Mouse (Mus musculus) olfactory bulb, adult 2 months (tissue): ENCODE measurements at regions not wholly inside any gene's neighbourhood (a gene's known extent, or its start where the extent isn't known, plus 50 kb on each side); places are given as distances from the start of the nearest gene placed in this dataset.

Experiments
- H3K27ac ChIP-seq: fragments of 200-500 bp; 2 replicates; pipeline ENCODE4 v1.5.1; 2012; ENCODE audit warnings: low read depth, low read length; ENCODE audit not compliant: insufficient read depth
- H3K4me1 ChIP-seq: fragments of 200-500 bp; 2 replicates; pipeline ENCODE4 v1.6.1; 2012; ENCODE audit warnings: low read length; ENCODE audit not compliant: control insufficient read depth, insufficient read depth
- H3K4me3 ChIP-seq: fragments of 200-500 bp; 2 replicates; pipeline ENCODE4 v1.5.1; 2012; ENCODE audit warnings: mild to moderate bottlenecking, low read depth, low read length, moderate library complexity; ENCODE audit not compliant: insufficient read depth
- CTCF ChIP-seq: fragments of 200-500 bp; IDR thresholded peaks from 2 replicates; pipeline ENCODE4 v1.5.1; 2012; ENCODE audit warnings: low read depth, mild to moderate bottlenecking, low read length, moderate library complexity; ENCODE audit not compliant: insufficient read depth
- POLR2A ChIP-seq: fragments of 200-500 bp; IDR thresholded peaks from 2 replicates; pipeline ENCODE4 v1.6.1; 2012; ENCODE audit warnings: mild to moderate bottlenecking, low read depth, low read length, moderate library complexity; ENCODE audit not compliant: insufficient read depth
- WGBS: fragments of 180-500 bp; shearing (Covaris S2); methylation state at CpG from one replicate; pipeline ENCODE4 v1.1.7; 2018; 5-methylcytosine and 5-hydroxymethylcytosine counted together

GRCm38 (mm10) chr8:89152867-89153595 lies 109.1 kb upstream of the Sall1 start:
- WGBS = 54% methylated on average over 17 of the region's 17 CpGs
- H3K27ac ChIP-seq = no peak overlapping the region
- TF ChIP-seq POLR2A = no peak
- TF ChIP-seq CTCF = no peak
- H3K4me3 ChIP-seq = no peak overlapping the region
- H3K4me1 ChIP-seq = peaks cover 3% of the 10 kb centered on the region; the same call in 1 of the 2 replicates

DNA sequence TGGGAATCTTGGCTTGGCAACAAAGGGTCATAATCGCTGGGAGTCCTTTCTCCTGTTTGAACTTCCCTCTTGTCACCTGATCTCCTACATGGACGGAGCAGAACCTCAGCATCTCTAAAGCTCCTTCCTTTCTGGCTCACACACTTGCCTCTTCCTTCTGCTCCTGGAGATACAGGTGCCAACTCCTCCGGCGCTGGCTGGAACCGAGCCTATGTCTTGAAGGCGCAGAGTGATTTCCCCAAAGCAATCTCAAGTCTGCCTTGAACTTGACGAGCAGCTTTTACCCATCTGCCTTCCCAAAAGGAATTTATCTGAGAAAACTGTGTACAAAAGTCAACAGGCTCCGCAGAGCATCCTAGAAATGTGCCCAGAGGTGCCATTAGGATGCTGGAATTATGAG lies 108.4 kb upstream of the Sall1 start:
- H3K27ac ChIP-seq = no peak overlapping the region
- no peak overlapping the region for H3K4me3 ChIP-seq
- H3K4me1 ChIP-seq = peaks cover 3% of the 10 kb centered on the region; the same call in 1 of the 2 replicates
- WGBS = 85% methylated on average over 8 of the region's 8 CpGs
- TF ChIP-seq CTCF (no peak), POLR2A (no peak)

GRCm38 (mm10) chr8:89150952-89151351 lies 107.0 kb upstream of the Sall1 start:
- TF ChIP-seq CTCF (no peak), POLR2A (no peak)
- peaks cover 3% of the 10 kb centered on the region; the same call in 1 of the 2 replicates for H3K4me1 ChIP-seq
- no peak overlapping the region for H3K4me3 ChIP-seq
- WGBS = 89% methylated on average over 2 of the region's 2 CpGs
- H3K27ac ChIP-seq = no peak overlapping the region

DNA sequence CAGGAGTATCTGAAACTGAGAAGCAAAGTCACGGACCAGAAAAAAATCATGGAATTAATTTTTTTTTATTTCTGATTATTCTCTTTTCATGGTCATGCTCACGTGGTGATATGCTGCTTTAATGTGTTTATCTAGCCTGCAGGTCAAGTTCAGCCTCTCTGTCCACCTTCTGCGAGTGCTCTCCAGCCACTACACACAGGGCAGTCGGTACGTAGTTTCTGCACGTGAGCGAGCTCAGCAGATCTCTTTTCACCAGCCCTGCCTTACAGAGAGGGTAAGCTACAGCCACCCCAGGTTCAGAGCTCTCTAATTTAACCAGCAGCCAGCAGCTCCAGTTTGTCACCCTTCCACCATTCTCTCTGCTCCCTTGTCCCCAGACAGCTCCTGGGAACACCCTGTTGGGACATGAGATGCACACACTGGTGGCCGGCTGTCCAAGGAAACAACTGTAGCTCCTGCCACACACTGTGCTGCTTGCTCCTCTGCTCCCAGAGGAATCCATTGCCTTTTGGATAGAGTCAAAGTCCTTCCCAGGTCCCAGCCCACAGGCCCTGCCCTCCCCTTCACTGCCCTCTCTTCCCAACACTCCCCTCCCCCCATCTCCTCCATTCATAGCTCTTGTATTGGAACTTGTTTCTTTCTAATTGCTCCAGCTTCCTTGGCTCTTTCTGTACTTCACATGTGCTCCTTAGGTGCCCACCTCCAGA lies 97.7 kb upstream of the Sall1 start:
- H3K4me1 ChIP-seq = peaks cover 4% of the 10 kb centered on the region
- 93% methylated on average over 8 of the region's 8 CpGs for WGBS
- no peak overlapping the region for H3K4me3 ChIP-seq
- no peak overlapping the region for H3K27ac ChIP-seq
- TF ChIP-seq CTCF = no peak
- no peak for TF ChIP-seq POLR2A

DNA sequence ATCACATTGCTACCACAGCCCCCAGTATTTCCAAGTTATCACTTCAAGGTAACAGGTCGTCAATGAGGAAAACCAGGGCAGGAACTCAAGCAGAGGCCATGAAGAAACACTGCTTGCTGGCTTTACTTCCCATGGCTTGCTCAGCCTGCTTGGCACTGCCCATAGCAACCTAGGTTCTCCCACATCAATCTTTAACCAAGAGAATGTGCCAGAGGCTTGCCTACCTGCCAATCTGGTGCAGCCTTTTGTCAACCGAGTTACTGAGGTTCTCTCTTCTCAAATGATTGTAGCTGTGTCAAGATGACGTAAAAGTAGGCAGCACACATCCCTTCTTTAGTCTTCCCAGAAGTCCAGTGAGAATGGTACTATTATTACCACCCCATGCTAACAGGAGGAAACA lies 95.9 kb upstream of the Sall1 start:
- H3K4me1 ChIP-seq = peaks cover 6% of the 10 kb centered on the region
- WGBS = 77% methylated on average over 3 of the region's 3 CpGs
- no peak overlapping the region for H3K4me3 ChIP-seq
- no peak overlapping the region for H3K27ac ChIP-seq
- no peak for TF ChIP-seq POLR2A
- no peak for TF ChIP-seq CTCF

DNA sequence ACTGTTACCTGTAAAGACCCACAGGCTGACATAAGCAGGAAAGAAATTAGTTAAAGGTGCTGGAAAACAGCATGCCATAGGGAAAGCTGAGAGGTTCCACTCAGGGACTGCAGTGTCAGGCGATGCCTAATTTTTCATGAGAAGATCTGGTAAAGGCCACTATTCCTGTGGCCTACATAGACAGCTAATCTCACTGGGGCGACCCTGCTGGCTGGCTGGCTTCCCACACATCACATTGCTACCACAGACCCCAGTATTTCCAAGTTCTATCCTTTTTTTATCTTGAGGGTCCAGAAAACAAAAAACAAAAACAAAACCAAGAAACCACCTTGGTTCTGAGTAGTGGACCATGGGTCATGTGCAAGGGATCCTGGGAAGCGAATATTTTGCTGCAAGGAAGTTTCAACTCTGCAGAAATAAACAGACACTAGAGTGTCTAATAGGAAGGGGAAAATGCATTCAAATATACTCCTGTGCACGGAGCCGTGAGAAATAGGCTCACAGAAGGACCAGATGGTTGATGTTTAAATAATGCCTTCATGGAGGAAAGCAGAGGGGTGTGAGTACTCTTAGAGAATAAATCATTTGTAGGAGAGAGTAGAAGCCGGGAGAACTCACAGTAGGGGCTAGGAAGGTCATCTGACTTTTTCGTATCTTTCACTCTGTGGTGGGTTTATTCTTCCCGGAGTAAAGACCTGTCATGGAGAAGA lies 94.6 kb upstream of the Sall1 start:
- TF ChIP-seq POLR2A (no peak), CTCF (no peak)
- Histone ChIP-seq H3K27ac (no peak overlapping the region), H3K4me3 (no peak overlapping the region), H3K4me1 (peaks cover 19% of the 10 kb centered on the region)
- 68% methylated on average over 8 of the region's 8 CpGs for WGBS

DNA sequence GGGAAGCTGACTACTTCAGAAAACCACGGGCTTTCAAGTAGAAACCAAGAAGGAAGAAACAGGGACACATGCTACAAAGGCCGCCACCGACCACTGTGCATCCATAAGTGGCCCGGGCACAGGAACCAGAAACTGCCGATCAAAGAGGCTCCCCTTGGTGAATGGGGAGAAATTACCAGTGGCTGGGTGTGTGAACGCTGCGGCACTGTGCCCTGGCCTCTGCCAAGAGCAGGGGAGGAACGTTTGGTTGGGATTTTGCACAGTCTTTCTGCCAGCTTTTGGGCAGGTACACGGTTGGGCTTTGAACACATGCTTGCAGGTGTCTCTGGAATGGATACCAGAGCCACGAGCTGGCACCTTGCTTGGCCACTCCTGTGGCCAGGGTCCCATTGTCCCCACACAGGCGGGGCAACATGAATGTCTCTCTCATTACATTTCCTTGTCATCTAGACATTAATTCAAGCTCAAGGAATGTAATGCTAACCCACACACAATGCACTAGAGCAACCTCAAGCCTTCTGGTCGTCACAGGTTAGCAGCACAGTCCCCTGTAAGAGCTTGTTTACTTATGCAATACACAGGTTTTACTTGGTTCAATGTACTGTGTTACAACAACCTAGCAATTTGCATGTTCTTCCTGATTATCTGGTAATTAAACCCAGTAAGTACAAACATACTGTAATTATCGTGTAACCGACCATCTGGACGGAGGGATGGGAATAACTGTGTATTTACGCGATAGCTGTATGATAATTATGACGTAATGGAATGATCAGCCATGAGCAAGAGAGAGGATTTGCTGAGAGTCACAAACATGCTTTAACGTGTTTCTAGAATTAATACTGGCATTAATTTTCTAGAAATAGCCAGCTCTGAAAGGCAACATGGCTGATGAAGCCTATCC lies 90.9 kb upstream of the Sall1 start:
- TF ChIP-seq POLR2A (no peak), CTCF (no peak)
- no peak overlapping the region for H3K4me3 ChIP-seq
- H3K4me1 ChIP-seq = peaks cover 24% of the 10 kb centered on the region
- WGBS = 24% methylated on average over 19 of the region's 19 CpGs
- peak overlapping the region; percentile 70 for H3K27ac ChIP-seq

- H3K27ac ChIP-seq = peak overlapping the region; percentile 70
- WGBS = 7% methylated on average over 5 of the region's 5 CpGs
Observed at GRCm38 (mm10) chr8:89134058-89134457, 90.1 kb upstream of the Sall1 start.

More at GRCm38 (mm10) chr8:89134058-89134457, 90.1 kb upstream of the Sall1 start:
- Histone ChIP-seq H3K4me3 (no peak overlapping the region), H3K4me1 (peaks cover 24% of the 10 kb centered on the region)
- TF ChIP-seq CTCF (no peak), POLR2A (no peak)
